Mouse (Mus musculus): Measurements from ENCODE around the gene Lmx1b.

Gene Lmx1b

DNA sequence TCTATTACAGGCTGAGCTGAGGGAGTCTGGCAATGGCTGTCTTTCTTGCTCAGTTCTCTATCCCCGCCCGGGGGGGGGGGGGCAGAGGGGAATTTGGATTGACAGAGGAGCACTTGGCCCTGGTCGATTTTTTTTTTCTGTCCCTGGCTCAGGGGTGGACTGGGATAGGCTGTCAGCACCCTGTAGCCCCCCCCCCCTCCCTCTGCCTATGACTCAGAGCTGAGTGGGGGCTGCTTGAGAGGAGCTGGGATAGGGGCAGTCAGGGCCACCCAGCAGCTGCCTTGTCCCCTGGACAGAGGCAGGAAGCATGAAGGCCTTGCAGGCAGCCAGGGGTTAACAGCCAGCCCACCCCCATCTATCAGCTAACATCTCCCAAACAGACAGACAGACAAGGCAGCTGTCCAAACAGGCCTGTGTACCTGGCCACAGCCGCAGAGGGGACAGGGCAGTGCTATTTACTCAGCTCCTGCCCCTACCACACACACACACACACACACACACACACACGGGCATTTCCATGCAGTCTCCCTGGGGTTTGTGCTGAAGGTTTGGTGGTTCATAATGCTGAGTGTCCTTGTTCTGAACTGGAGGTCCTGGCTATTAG is 57.8 kb downstream of the Lmx1b start:
- in situ Hi-C loops (cut with MseI, MboI): no loop called here

DNA sequence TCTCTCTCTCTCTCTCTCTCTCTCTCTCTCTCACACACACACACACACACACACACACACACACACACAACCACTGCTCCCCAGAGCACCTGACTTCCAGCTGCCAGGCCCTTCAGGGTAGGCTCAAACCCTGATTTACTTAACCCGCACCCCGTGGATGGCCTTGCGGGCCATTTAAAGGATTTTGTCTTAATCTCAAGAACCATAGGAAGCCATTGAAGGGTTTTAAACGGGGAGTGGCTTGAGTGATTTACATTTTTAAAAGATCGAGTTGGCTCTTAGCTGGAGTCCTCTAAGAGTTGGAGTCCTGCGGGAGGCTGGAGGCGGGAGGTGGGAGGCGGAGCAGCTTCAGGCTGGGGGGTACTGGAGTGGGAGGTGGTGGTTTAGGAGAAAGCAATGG is 58.4 kb downstream of the Lmx1b start:
- in situ Hi-C loops (cut with MseI, MboI): no loop called here

DNA sequence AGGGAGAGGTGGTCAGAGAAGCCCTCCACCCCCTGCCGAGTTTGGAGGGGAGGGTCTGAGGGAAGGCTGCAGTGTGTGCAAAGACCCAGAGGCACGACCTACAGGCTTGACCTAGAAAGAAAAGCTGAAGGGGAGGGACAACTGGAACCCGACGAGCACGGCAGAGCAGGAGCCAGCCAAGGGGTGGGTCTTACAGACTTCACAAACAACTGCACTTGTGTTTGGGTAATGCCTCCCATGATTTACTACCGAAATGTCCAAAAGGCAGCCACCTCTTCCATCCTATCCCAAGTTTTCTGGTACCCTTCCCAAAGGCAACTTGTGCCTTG is 58.9 kb downstream of the Lmx1b start:
- in situ Hi-C loops (cut with MseI, MboI): no loop called here

DNA sequence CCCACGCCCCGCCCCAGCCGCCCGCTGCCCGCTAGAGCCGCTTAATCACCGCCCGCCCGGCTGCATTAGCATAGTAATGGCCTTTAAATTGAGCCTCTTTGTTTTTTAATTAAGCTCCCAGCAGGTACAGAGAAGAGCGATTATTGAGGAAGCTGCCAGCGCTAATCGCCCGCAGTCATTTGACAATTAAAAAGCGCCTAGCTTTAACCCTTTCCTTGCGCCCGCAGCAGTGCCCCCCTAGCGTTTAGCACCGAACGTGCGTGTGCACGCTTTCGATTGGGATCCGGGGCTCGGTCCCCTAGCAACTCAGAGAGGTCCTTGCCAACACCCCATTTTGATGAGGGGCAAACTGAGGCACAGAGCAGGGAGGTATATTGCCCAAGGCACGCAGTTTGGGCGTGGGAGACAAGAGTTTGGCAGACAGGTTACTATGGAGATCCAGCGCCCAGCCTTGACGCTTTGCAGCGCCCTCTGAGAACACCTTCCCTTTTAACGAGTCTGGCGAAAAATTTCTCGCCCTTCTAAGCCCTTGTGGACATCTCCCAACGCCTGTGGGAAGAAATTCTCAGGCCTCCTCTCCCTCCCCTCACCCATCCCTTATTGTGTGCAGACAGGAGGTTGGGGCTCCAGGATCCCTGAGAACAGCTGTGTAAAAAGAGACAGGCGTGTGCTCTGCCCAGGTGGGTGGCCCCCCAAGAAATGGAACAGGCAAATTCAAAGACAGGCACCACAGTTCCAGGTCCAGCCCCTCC is 59.4 kb downstream of the Lmx1b start:
- in situ Hi-C loops (cut with MseI, MboI): no loop called here

DNA sequence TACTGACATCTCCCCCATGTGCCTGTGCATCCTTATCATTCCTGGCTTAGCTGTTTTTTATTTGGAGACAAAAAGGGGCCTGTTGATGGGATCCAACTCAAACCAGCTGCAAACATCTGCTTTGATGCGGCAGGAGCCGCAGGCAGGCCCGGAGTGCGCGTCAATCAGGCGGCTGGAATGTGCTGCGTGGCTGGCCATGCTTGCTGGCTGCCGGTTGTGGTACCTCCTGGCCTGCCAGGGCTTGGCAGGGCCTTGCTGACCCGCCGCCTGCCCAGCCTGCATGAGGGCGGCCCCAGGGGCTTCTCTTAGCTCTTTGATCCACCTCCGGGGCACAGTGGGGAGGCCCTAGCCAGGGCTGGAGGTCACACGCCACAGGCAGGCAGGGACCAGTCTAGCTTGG is 64.9 kb downstream of the Lmx1b start:
- in situ Hi-C loops (cut with MseI, MboI): no loop called here

DNA sequence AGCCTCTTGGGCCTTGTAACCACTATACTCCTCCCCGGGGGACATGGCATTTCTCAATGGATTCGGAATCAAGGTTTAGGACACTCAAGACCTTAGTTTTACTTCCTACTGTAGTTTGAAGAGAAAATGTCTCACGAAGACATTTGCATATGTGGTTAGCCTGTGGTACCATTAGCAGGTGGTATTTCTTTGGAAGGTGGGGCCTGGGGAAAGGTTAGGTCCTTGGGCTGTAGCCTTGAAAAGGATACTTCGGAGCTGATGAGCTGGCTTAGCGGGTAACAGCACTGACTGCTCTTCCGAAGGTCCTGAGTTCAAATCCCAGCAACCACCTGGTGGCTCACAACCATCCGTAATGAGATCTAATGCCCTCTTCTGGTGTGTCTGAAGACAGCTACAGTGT is 67.2 kb downstream of the Lmx1b start:
- in situ Hi-C loops (cut with MseI, MboI): no loop called here

DNA sequence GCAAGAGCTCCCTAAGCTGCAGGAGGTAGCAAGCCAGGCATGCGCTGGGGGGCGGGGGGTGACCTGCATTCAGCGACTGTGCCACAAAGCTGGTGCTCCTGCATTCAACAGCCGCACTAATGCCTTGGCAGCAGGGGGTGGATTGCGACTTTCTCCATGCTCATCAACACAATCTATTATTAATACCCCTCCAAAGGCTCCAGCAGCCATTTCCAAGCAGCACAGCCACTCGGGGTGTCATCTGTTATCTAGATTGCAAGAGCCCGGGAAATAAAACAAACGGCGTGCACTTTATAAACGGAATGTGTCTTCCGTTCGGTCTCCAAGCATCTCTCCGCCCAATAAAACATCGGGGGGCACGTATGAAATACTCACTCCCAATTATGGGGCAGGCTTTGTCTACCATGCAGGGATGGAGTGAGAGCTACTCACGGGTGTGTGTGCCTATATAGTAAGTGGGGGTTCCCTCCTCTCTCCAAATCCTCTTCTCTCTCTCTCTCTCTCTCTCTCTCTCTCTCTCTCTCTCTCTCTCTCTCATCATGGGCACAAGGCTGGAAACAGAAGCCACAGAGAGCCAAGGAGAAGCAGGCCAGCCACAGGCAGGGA is 69.0 kb downstream of the Lmx1b start:
- in situ Hi-C loops (cut with MseI, MboI): no loop called here

DNA sequence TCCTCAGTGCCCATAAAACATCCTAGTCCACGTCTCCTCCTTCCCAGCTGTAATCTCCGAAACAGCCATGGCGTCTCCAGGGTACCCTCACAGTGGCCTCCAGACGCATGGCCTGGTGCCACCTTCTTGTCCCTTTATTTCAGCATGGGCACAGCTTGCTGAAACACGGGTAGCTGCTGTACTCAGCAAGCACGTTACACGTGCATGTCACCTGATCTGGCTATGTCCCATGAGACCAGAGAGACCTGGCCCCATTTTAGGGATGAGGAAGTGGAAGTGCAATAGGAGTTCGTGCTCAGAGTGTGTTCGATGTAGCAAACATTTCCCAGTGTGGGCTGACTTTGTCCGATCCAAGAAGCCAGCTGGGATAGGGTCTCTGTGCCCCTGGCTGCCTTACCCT is 70.6 kb downstream of the Lmx1b start:
- in situ Hi-C loops (cut with MseI, MboI): no loop called here

DNA sequence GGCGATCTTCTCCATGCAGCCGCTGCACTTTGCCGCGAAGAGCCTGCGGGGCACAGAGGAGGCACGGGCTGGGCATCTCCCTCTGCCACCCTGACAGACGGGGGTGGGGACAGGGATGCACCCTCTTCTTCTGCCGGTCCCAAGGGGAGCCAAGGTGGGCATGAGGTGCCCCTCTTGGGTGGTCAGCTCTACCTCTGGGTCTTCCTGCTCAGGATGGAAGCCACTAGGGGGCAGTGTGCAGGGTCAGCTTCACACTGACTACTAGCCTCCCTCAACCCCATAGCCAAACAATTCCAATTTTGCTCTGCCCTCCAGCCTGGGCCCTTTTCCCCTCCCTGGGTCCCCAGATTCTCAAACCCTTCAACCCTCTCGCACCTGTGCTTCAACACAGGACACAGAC is 71.1 kb downstream of the Lmx1b start:
- in situ Hi-C loops (cut with MseI, MboI): no loop called here

DNA sequence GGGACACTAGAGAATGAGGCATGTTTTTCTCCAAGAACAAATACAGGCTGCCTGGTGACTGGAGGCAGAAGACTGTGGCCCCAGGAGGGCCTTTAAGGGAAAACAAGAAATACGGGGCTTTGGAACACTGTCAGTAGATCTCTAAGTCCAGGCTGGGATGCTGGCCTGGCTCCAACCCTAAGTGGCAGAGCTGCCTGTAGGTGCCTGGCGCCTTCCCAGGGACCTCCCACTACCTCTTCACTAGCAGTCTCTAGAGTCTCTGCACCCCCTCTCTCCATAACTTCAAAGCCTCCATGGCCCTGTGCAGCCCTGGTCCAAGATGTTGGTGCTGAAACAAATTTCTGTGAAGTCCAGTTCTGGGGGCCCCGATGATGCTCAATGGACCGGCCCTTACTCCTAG is 74.4 kb downstream of the Lmx1b start:
- in situ Hi-C loops (cut with MseI, MboI): no loop called here

DNA sequence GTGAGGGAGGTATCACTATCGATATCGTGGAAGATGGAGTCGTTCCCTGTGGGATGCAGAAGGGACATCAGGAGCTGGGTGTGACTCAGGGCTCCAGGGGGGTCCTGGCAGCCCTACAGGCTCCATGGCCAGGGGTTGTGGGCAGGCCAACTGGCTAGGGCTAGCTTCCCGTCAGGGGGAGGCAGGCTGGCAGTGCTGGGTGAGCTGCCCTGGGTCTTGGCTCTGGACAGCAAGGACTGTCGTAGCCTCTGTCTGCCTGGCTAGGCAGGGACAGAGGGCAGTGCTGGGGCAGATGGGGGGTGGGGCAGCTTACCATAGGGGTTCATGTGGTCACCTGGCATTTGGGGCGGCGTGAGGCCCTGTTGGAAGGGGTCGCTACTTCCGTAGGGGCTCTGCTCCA is 75.6 kb downstream of the Lmx1b start:
- in situ Hi-C loops (cut with MseI, MboI): no loop called here

DNA sequence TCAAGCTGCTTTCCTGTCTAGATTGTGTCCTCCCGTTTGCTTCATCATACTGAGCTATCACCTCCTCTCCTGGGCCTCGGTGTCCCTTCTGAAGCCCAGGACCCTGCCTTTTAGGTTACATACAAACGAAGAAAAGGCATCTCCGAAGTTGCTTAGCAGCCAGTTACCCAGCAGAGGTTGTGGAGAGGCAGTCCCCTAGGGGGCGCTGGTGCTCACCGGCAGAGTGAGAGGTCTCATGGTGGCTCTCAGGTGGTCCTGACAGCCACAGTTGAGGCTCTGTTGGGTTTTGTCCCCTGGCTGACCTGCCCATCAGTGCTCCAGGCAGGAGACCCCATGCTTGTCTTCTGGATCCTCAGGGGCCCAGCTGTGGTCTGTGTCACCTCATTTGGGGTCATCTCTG is 80.6 kb downstream of the Lmx1b start:
- in situ Hi-C loops (cut with MseI, MboI): loop anchor here in 1 of 2 experiments (10.0 kb wide), 1 partner anchor 65 kb away; no protein-coding TSS in a partner anchor

DNA sequence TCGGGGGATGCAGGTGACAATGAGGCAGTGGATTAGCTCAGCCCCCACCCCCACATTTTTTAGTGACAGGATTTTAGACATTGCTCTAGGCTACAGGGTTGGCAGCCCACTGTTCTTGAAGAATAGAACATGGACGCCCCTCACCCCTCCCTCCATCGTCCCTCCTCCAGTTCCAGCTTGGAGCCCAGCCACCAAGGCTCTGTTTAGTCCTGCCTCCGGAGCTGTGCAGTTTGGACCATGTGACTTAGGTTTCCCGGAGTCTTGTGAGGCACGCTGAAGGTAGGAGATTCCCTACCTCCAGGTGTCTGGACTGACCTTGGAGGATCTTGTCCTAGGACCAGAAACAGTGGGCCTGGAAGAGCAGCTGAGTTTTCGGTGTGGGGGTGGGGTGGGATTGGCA is 81.0 kb downstream of the Lmx1b start:
- in situ Hi-C loops (cut with MseI, MboI): loop anchor here in 1 of 2 experiments (10.0 kb wide), 1 partner anchor 65 kb away; no protein-coding TSS in a partner anchor

DNA sequence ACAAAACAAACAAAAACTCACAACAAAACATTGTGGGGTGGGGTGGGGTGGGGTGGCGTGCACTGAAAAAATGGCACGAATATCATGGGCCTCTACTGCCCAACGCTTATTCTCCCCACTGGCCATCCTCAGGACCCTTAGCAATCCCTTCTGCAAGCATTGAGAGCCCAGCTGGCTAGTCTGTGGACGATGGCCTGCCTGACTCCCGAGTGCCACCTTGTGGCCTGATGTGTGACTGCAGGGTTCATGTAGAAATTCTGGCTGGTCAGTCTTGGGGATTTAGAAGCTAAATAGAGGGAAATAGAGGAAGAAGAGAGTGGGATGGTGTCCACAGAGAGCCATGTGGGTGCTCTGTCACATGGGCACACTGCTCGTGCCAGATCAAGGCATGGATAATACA is 82.1 kb downstream of the Lmx1b start:
- in situ Hi-C loops (cut with MseI, MboI): loop anchor here in 1 of 2 experiments (10.0 kb wide), 1 partner anchor 63 kb away; no protein-coding TSS in a partner anchor

DNA sequence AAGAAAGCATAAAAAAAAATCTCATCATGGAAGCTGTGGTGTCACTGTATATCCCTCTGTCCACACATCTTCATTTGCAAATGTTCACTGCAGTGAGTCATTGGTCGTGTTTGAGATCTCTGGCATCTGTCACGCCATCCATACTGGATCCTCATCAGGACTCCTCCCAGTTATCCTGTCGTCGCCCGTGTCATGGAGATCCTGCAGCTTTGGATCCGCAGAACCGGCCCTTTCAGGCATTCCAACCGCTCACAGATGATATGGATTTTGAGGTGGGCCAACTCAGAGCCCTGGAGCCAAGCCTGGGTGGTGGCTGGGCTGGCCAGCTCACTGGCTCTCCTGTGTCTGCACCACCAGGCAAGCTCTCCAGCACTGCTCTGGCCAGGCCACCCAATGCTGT is 84.7 kb downstream of the Lmx1b start:
- in situ Hi-C loops (cut with MseI, MboI): loop anchor here in 1 of 2 experiments (10.0 kb wide), 1 partner anchor 61 kb away; no protein-coding TSS in a partner anchor

DNA sequence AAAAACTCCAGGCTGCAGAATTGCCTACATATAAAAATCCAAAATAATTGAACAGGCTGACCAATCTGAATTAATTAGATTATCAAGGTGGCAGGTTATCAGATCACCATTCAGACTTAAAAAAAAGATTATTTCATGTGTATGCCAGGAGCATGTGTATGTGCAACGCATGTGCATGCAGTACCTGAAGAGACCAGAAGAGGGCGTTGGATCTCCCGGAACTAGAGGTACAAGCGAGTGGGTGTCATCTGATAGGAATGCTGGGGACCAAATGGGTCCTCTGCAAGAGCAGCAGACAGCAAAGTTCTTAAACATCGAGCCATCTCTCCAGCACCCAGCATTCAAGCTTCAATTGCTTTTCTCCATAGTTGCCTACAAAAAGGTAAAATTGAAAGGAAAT is 87.6 kb downstream of the Lmx1b start:
- in situ Hi-C loops (cut with MseI, MboI): loop anchor here (5.0 to 10.0 kb wide), 2 partner anchors 55 to 58 kb away; no protein-coding TSS in a partner anchor

DNA sequence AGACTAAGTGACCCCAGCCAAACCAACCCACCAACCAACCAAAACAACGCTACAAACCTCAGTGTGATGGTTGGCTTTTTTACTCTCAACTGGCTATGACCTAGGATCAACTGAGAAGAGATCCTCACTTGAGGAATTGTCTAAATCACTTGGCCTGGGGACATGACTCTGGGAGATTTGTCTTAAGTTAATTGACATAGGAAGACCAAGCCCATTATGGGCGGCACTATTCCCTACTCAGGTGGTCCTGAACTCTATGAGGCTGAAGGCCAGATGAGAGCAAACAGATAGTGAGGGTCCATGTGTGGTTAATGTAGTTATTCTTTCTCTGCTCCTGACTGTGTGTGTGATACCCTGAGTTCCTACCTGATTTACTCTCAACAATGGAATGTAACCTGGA is 92.7 kb downstream of the Lmx1b start:
- in situ Hi-C loops (cut with MseI, MboI): no loop called here

DNA sequence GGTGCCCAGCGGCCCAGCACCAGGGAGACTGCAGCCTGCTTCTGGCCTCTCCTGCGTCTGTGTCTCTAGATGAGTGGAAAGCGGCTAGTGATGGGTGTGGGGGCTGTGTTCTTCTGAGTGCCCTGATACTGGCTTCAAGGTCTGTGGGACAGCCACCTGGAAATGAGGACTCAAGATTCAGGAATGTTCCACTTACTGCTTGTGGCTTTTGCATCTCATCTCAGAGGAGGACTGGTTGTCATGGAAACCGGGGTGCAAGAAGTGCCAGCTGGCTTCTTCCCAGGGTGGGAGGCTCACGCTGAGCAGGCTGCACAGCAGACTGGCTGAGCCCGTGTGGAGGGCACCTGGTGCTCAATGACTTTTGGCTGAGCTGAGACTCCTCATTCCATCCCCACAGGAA is 93.4 kb downstream of the Lmx1b start:
- in situ Hi-C loops (cut with MseI, MboI): no loop called here

DNA sequence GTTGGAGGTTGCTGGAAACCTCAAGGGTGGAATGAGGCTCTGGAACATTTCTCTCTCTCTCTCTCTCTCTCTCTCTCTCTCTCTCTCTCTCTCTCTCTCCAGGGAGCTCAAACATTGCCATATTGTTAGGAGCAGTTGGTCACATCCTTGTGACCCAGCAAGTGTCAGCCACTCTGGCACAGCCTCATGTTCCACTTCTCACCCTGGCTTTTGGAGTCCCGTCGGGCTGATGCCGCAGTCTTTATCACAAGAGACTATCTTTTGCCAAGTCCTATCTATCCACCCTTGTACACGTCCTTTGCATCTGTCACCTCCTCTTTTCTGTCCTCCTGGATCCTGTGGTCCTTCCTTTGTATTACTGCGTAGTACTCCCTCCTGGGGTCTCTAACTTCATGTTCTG is 94.3 kb downstream of the Lmx1b start:
- in situ Hi-C loops (cut with MseI, MboI): no loop called here

DNA sequence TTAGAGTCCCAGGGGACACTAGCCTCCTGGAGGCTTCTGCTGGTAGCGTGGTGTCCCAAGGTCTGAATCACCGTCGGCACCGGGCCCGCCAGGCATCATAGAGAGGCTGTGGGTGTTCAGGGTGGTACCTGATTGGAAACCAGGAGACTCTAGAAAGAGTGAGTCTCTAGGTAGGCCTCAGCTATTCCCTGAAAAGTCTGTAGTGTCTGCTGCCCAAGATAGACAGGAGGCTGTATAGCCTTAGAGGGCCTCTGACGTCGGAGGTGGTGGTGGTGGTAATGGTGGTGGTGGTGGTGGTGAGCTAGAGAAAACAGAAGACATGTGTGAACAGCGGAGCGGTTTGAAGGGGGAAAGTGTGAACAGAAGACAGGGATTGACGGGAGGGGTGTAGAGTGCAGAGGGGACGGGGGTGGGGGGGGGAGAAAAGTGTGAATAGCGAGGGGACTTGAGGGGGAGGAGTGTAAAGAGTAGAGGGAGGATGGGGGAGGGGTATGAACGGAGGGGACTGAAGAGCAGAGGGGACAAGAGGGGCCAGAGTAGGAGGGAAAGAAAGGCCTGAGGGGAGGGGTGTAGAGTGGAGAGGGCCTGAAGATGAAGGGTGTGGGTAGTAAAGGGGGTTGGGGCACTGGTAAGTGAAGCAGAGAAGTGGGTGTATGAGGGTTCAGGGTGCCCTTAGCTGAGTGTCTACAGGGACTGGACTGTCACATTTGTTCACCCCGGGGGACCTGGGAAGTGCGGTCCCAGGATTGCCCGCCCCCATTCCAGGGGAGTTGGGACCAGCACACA is 95.3 kb downstream of the Lmx1b start:
- in situ Hi-C loops (cut with MseI, MboI): no loop called here

DNA sequence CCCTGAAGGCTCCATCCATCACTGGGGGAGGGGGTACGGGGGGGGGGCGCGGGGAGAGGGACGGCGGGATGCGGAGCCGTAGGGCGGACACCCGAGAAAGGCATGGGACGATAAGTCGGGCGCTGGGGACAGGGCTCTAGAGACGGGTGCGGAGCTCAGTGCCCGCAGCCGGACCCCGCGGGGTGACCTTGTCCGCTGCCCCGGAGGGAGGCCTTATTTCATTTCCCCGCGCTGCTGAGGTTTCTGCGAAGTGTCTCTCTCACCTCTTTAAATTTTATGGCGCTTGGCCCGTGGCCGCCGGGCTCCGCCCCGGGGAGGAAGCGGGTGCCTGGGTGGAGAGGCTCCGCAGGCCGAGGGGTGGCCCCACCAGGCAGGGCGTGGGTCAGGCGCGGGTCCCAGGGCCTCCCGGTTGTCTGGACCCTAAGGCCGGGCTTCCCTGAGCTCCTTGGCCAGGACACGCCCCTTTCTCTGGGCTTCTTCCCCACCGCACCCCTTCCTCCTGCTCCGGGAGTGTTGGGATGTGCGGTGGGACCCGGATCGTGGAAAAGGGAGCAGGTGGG is 96.0 kb downstream of the Lmx1b start:
- in situ Hi-C loops (cut with MseI, MboI): no loop called here

Measured in mouse trophoblast stem cell (cell line).